ENCODE assay signal across 26 mouse cellular contexts in genomic region chr12:10425982-10426863, GRCm38 (mm10). TPM values are rescaled to one million over a fixed set of nuclear protein-coding genes. Genes with fewer than 3 reads are reported as not detected.
DNase-seq lines count a peak whose midpoint lies in the region; ATAC-seq and TF ChIP-seq lines count a peak whose summit lies in the region.
"Had no signal": no experiment of that assay in that cellular context is flagged by ENCODE, and none has a peak within 500 bp of the region (broad histone marks: within the 10 kb centered on the region; RNA-seq: fewer than 3 reads in every experiment).

No protein-coding gene starts in this region.

- no peak overlapping the region for H3K4me3 ChIP-seq in kidney, embryonic 16.5 days (ENCODE audit: low read length)
- H3K4me3 ChIP-seq in layer of hippocampus, adult 2 months: no peak overlapping the region
- H3K4me3 ChIP-seq: forebrain, embryonic 13.5 days; heart, adult 2 months; heart, embryonic 15.5 days; midbrain, embryonic 15.5 days had no signal

- no peak overlapping the region for H3K4me2 ChIP-seq in kidney, embryonic 16.5 days (replicated peaks; ENCODE audit: low read depth, low read length)
- H3K4me2 ChIP-seq: forebrain, embryonic 13.5 days; heart, embryonic 15.5 days; midbrain, embryonic 15.5 days had no signal

- TF ChIP-seq CTCF in layer of hippocampus, adult 2 months (conservative IDR thresholded peaks at IDR 0.05): no peak

- peak; percentile 92 for ATAC-seq in kidney, embryonic 16.5 days (ENCODE audit: low FRiP score, low TSS enrichment)
- no peak for ATAC-seq in inflammation-experienced regulatory T-cells, adult 6 months
- ATAC-seq: forebrain, embryonic 13.5 days; midbrain, embryonic 15.5 days had no signal

- H3K36me3 ChIP-seq in kidney, embryonic 16.5 days (ENCODE audit: insufficient read depth, low read length): no peaks in the 10 kb centered on the region
- H3K36me3 ChIP-seq: heart, embryonic 15.5 days; midbrain, embryonic 15.5 days had no signal

- H3K27me3 ChIP-seq in kidney, embryonic 16.5 days (ENCODE audit: insufficient read depth, low read length): no peaks in the 10 kb centered on the region
- H3K27me3 ChIP-seq: forebrain, embryonic 13.5 days; heart, embryonic 15.5 days; midbrain, embryonic 15.5 days had no signal

- 40% methylated on average over 9 of the region's 9 CpGs for WGBS in kidney, embryonic 16.5 days

- H3K9me3 ChIP-seq in kidney, embryonic 16.5 days (ENCODE audit: low read length): no peaks in the 10 kb centered on the region
- H3K9me3 ChIP-seq: forebrain, embryonic 13.5 days; heart, embryonic 15.5 days; midbrain, embryonic 15.5 days had no signal

- DNase-seq in kidney, postnatal 14 days: no peak
- DNase-seq in NIH3T3 (ENCODE audit: low read depth): peak; percentile 24
- peak; percentile 60 for DNase-seq in embryo, embryonic 10 days (ENCODE audit: low spot score)
- DNase-seq in forelimb bud, embryonic 11.5 days (ENCODE audit: low read depth, low spot score): peak; percentile 31
- no peak for DNase-seq in layer of hippocampus, adult 2 months (ENCODE audit: low spot score in 2 of 2)
- DNase-seq: adrenal gland, adult 8-10 months; cerebellum, adult 9-10 months; gastrocnemius, postnatal 10 days; heart, adult 2 months; heart, postnatal 4 days; kidney, adult 9 months; liver; right cerebral cortex, adult 18-20 months had no signal

- no peaks in the 10 kb centered on the region for H3K4me1 ChIP-seq in kidney, embryonic 16.5 days (ENCODE audit: insufficient read depth, low read length)
- H3K4me1 ChIP-seq: forebrain, embryonic 13.5 days; heart, embryonic 15.5 days; midbrain, embryonic 15.5 days had no signal

- no peak overlapping the region for H3K9ac ChIP-seq in kidney, embryonic 16.5 days (replicated peaks; ENCODE audit: low read length)
- H3K9ac ChIP-seq: forebrain, embryonic 13.5 days; heart, embryonic 15.5 days; midbrain, embryonic 15.5 days had no signal

- H3K27ac ChIP-seq in kidney, embryonic 16.5 days (ENCODE audit: low read length): peak overlapping the region; percentile 51
- H3K27ac ChIP-seq in layer of hippocampus, adult 2 months: no peak overlapping the region
- H3K27ac ChIP-seq: forebrain, embryonic 13.5 days; heart, adult 2 months; heart, embryonic 15.5 days; midbrain, embryonic 15.5 days; stomach, postnatal 0 days had no signal

RNA-seq across cellular contexts. Expression of gene Rdh14, which starts 35.7 kb away (rescaled TPM):
- polyA plus RNA-seq in kidney, embryonic 16.5 days (2015; fragmentation: Nextera tagmentation; extraction: Ambion mirVana): 35.6 and 40.7 TPM in 2 replicates
- 10 to 100 TPM in 1 of 3 experiments, 1 to 10 TPM in 2; 7.1 to 10.6 (median 8.8) TPM for polyA plus RNA-seq in inflammation-experienced regulatory T-cells, adult 6 months (2017; shearing (Covaris generic))
- total RNA-seq in layer of hippocampus, adult 2 months (2021): 10 to 100 TPM; 35.8 to 39.7 TPM

RNA-seq across cellular contexts. Expression of gene Nt5c1b, which starts 56.5 kb away (rescaled TPM):
- polyA plus RNA-seq in kidney, embryonic 16.5 days (2015; fragmentation: Nextera tagmentation; extraction: Ambion mirVana): 0.13 TPM in 1 of 2 replicates, not detected in the other
- not detected for polyA plus RNA-seq in inflammation-experienced regulatory T-cells, adult 6 months (2017; shearing (Covaris generic))
- total RNA-seq in layer of hippocampus, adult 2 months (2021): not detected
- total RNA-seq: adrenal gland, adult 8-10 months; gastrocnemius, postnatal 10 days; heart, adult 2 months; heart, postnatal 4 days; left cerebral cortex, adult 18-20 months; left cerebral cortex, postnatal 36 days; megakaryocyte progenitor cell, adult 5-6 weeks had no signal
- polyA plus RNA-seq: C2C12; cortical plate, adult 2 months; forebrain, embryonic 13.5 days; heart, embryonic 15.5 days; liver, embryonic 16.5 days; midbrain, embryonic 15.5 days; stomach, postnatal 0 days; thymus, postnatal 0 days had no signal

Comparison
In these comparisons a context has a peak if more than half of its experiments do, and no peak if none do; other contexts are left out.
1. DNase-seq: peak in NIH3T3 (single experiment), embryo, embryonic 10 days (single experiment) and forelimb bud, embryonic 11.5 days (single experiment); none in kidney, postnatal 14 days (single experiment) and layer of hippocampus, adult 2 months (0 of 2).